Mouse (Mus musculus) lung, postnatal 0 days (tissue): ENCODE results near the gene Wls. TPM values are rescaled to one million over a fixed set of nuclear protein-coding genes. Genes with fewer than 3 reads are reported as not detected.
A peak's percentile ranks its signal among the peaks of the same experiment; 100 is the strongest.

Experiments used
- ATAC-seq: fragments of 200-750 bp; cut with Nextera tagmentation; 2 replicates; pipeline ENCODE4 v1.8.0; 2017; ENCODE audit warnings: moderate library complexity
- DNase-seq: peaks from one replicate; pipeline ENCODE4 v3.0.0-alpha.2; 2016; ENCODE audit warnings: low spot score
- H3K27ac ChIP-seq: fragments of 300-500 bp; sonication (generic); 2 replicates; pipeline ENCODE4 v1.5.1; 2014; ENCODE audit warnings: antibody characterized with exemption, mild to moderate bottlenecking, low read length, mixed read lengths
- H3K27me3 ChIP-seq: fragments of 300-500 bp; sonication (generic); replicated peaks from 2 replicates; pipeline ENCODE4 v1.6.1; 2014; ENCODE audit warnings: low read length, mixed read lengths; ENCODE audit not compliant: insufficient read depth
- H3K36me3 ChIP-seq: fragments of 300-500 bp; sonication (generic); 2 replicates; pipeline ENCODE4 v1.6.1; 2014; ENCODE audit warnings: low read length, mixed read lengths; ENCODE audit not compliant: insufficient read depth
- H3K4me1 ChIP-seq: fragments of 300-500 bp; sonication (generic); 2 replicates; pipeline ENCODE4 v1.6.1; 2014; ENCODE audit warnings: antibody characterized with exemption, low read depth, low read length, mixed read lengths; ENCODE audit not compliant: insufficient read depth
- H3K4me2 ChIP-seq: fragments of 300-500 bp; sonication (generic); replicated peaks from 2 replicates; pipeline ENCODE4 v1.6.1; 2014; ENCODE audit warnings: low read depth, mild to moderate bottlenecking, low read length, moderate library complexity, mixed read lengths
- H3K4me3 ChIP-seq: fragments of 300-500 bp; sonication (generic); 2 replicates; pipeline ENCODE4 v1.5.1; 2014; ENCODE audit warnings: low read depth, low read length
- H3K9ac ChIP-seq: fragments of 300-500 bp; sonication (generic); replicated peaks from 2 replicates; pipeline ENCODE4 v1.6.1; 2014; ENCODE audit warnings: low read depth, mild to moderate bottlenecking
- H3K9me3 ChIP-seq: fragments of 300-500 bp; sonication (generic); 2 replicates; pipeline ENCODE4 v1.6.1; 2016; ENCODE audit warnings: low read length, mixed read lengths
- CTCF ChIP-seq: IDR thresholded peaks from 2 replicates; pipeline ENCODE4 v1.5.1; 2016; ENCODE audit warnings: antibody characterized with exemption, mild to moderate bottlenecking
- EP300 ChIP-seq: IDR thresholded peaks from 2 replicates; pipeline ENCODE4 v1.6.1; 2016; ENCODE audit warnings: antibody characterized with exemption, mild to moderate bottlenecking, control low read depth
- WGBS: fragments of 180-500 bp; shearing (Covaris S2); extraction: QIAGEN DNeasy Blood & Tissue Kit; methylation state at CpG from one replicate; pipeline ENCODE4 v1.1.7; 2014; 5-methylcytosine and 5-hydroxymethylcytosine counted together
- polyA plus RNA-seq: library from polyadenylated mRNA; unstranded; fragments of >200 nt; fragmentation: Nextera tagmentation; extraction: Ambion mirVana; gene quantifications from 2 replicates; pipeline ENCODE4 v1.2.1, GENCODE M21; 2015

Wls gene
- 172 and 193 TPM in 2 replicates for polyA plus RNA-seq

GRCm38 (mm10) chr3:159839481-159839880 lies at the start of gene Wls:
Gene Wls, plus strand, starts transcription at chr3:159839672.
- WGBS: under 1% methylated on average over 21 of the region's 21 CpGs
- peak within 1 kb of the TSS; percentile 80 for H3K4me2 ChIP-seq
- H3K9me3 ChIP-seq: no peaks in the 10 kb centered on the region
- no peaks in the 10 kb centered on the region for H3K36me3 ChIP-seq
- H3K4me1 ChIP-seq: no peaks in the 10 kb centered on the region; the same call in 1 of the 2 replicates
- peak within 1 kb of the TSS; percentile 67 for H3K9ac ChIP-seq
- TF ChIP-seq CTCF: peak; percentile 9; the same call in 1 of the 2 replicates
- TF ChIP-seq EP300: no peak
- DNase-seq: peak; percentile 90
- H3K4me3 ChIP-seq: peak within 1 kb of the TSS; percentile 81
- H3K27me3 ChIP-seq: no peaks in the 10 kb centered on the region
- ATAC-seq: peak; percentile 86
- H3K27ac ChIP-seq: peak within 1 kb of the TSS; percentile 92

GRCm38 (mm10) chr3:159789781-159790180 lies 49.7 kb upstream of the Wls start:
- H3K36me3 ChIP-seq: no peaks in the 10 kb centered on the region
- no peak overlapping the region for H3K9ac ChIP-seq
- no peak overlapping the region for H3K4me3 ChIP-seq
- H3K27ac ChIP-seq: no peak overlapping the region
- no peaks in the 10 kb centered on the region for H3K27me3 ChIP-seq
- H3K9me3 ChIP-seq: no peaks in the 10 kb centered on the region
- TF ChIP-seq CTCF (no peak), EP300 (no peak)
- 67% methylated on average over 2 of the region's 2 CpGs for WGBS
- H3K4me1 ChIP-seq: no peaks in the 10 kb centered on the region
- ATAC-seq: no peak
- DNase-seq: no peak
- no peak overlapping the region for H3K4me2 ChIP-seq

- ATAC-seq: no peak
- no peaks in the 10 kb centered on the region for H3K9me3 ChIP-seq
Measured at GRCm38 (mm10) chr3:159831535-159831934, 7.9 kb upstream of the Wls start.

GRCm38 (mm10) chr3:159840002-159840816 lies 737 bp downstream of the Wls start:
- peak; percentile 86 for DNase-seq
- 0% methylated on average over 27 of the region's 27 CpGs for WGBS
- H3K4me1 ChIP-seq: no peaks in the 10 kb centered on the region; the same call in 1 of the 2 replicates

More at GRCm38 (mm10) chr3:159831535-159831934, 7.9 kb upstream of the Wls start:
- no peak overlapping the region for H3K4me3 ChIP-seq
- TF ChIP-seq EP300 (no peak), CTCF (no peak)
- no peak for DNase-seq
- H3K27me3 ChIP-seq: no peaks in the 10 kb centered on the region
- no peak overlapping the region for H3K27ac ChIP-seq
- no peaks in the 10 kb centered on the region for H3K36me3 ChIP-seq
- no peaks in the 10 kb centered on the region for H3K4me1 ChIP-seq
- no peak overlapping the region for H3K4me2 ChIP-seq
- no peak overlapping the region for H3K9ac ChIP-seq

GRCm38 (mm10) chr3:159840817-159841390 lies 1.4 kb downstream of the Wls start:
- peak overlapping the region; percentile 92 for H3K27ac ChIP-seq
- 1% methylated on average over 12 of the region's 12 CpGs for WGBS
- DNase-seq: peak; percentile 61
- peak; percentile 47 for ATAC-seq
- H3K4me1 ChIP-seq: no peaks in the 10 kb centered on the region; the same call in 1 of the 2 replicates
- H3K4me3 ChIP-seq: peak overlapping the region; percentile 81
- no peaks in the 10 kb centered on the region for H3K27me3 ChIP-seq
- peak overlapping the region; percentile 80 for H3K4me2 ChIP-seq
- TF ChIP-seq EP300 (0 out of 2 replicates have a peak, but pooled peaks have one; percentile 12), CTCF (no peak)
- H3K36me3 ChIP-seq: no peaks in the 10 kb centered on the region
- peak overlapping the region; percentile 67 for H3K9ac ChIP-seq
- H3K9me3 ChIP-seq: no peaks in the 10 kb centered on the region

More at GRCm38 (mm10) chr3:159840002-159840816, 737 bp downstream of the Wls start:
- H3K4me2 ChIP-seq: peak overlapping the region; percentile 80
- TF ChIP-seq CTCF (no peak), EP300 (no peak)
- H3K9ac ChIP-seq: peak overlapping the region; percentile 67
- H3K9me3 ChIP-seq: no peaks in the 10 kb centered on the region
- peak; percentile 80 for ATAC-seq
- H3K27ac ChIP-seq: peak overlapping the region; percentile 92
- no peaks in the 10 kb centered on the region for H3K36me3 ChIP-seq
- H3K4me3 ChIP-seq: peak overlapping the region; percentile 81
- no peaks in the 10 kb centered on the region for H3K27me3 ChIP-seq

- Histone ChIP-seq H3K36me3 (no peaks in the 10 kb centered on the region), H3K9me3 (no peaks in the 10 kb centered on the region), H3K27ac (peak overlapping the region; percentile 92), H3K9ac (peak overlapping the region; percentile 67), H3K4me1 (no peaks in the 10 kb centered on the region; the same call in 1 of the 2 replicates), H3K4me3 (peak overlapping the region; percentile 81), H3K4me2 (peak overlapping the region; percentile 80), H3K27me3 (no peaks in the 10 kb centered on the region)
- ATAC-seq (no peak), DNase-seq (peak; percentile 18)
- TF ChIP-seq CTCF: no peak
- TF ChIP-seq EP300: no peak
- 12% methylated on average over 3 of the region's 3 CpGs for WGBS
Measured at GRCm38 (mm10) chr3:159841458-159841857, 2.0 kb downstream of the Wls start.
